11 mouse cellular contexts compared by ENCODE assay signal in the genomic region with DNA sequence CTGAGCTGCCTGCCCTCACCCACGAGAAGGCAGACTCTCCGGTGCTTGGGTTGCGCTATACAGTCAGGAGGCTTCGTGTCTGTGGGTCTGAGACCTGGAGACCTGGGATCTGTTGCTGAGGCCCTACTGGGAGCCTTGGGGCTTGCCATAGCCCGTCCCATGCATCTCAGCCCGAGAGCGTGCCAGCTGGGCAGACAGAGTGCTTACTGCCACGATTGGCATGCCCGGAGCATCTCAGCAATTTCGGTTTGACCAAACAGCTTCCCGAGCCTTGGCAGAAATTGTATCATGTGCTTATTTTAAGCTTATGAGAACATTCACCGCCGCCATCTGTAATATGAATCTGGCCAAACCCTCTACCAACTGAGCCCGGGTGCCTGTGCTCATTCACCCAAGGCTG. TPM values are rescaled to one million over a fixed set of nuclear protein-coding genes. Genes with fewer than 3 reads are reported as not detected.
DNase-seq lines count a peak whose midpoint lies in the region; ATAC-seq lines count a peak whose summit lies in the region.
"Had no signal": no experiment of that assay in that cellular context is flagged by ENCODE, and none has a peak within 500 bp of the region (broad histone marks: within the 10 kb centered on the region; RNA-seq: fewer than 3 reads in every experiment).

No protein-coding gene starts in this region.

- H3K36me3 ChIP-seq in liver, embryonic 13.5 days: no peaks in the 10 kb centered on the region

- 87% methylated on average over 14 of the region's 14 CpGs for WGBS in liver, embryonic 13.5 days (ENCODE audit: insufficient replicate concordance)

- no peaks in the 10 kb centered on the region for H3K27me3 ChIP-seq in liver, embryonic 13.5 days

- DNase-seq in layer of hippocampus, adult 18-20 months (ENCODE audit: low spot score in 2 of 2): peak; percentile 46 to 76
- no peak for DNase-seq in layer of hippocampus, adult 9-10 months (ENCODE audit: low spot score)
- peak; percentile 80 for DNase-seq in cerebellum, adult 11-12 months
- DNase-seq in gastrocnemius, postnatal 25 days: peak; percentile 85
- no peak for DNase-seq in liver, embryonic 13.5 days
- DNase-seq in frontal cortex, postnatal 14 days (ENCODE audit: low spot score in 2 of 2): no peak
- no peak for DNase-seq in urinary bladder, postnatal 4 days (ENCODE audit: low spot score in 2 of 2)
- DNase-seq: lung, postnatal 10 days; thymus, postnatal 25 days had no signal

- H3K9ac ChIP-seq in liver, embryonic 13.5 days: peak overlapping the region; percentile 57

- H3K4me2 ChIP-seq in liver, embryonic 13.5 days: no peak overlapping the region

- H3K4me3 ChIP-seq in liver, embryonic 13.5 days (replicated peaks): no peak overlapping the region

- peak overlapping the region; percentile 92 for H3K27ac ChIP-seq in liver, embryonic 13.5 days

- no peaks in the 10 kb centered on the region for H3K9me3 ChIP-seq in liver, embryonic 13.5 days (replicated peaks)

- ATAC-seq in liver, embryonic 13.5 days (ENCODE audit: low read depth): no peak
- ATAC-seq in activated CD4-positive, CD25-positive, alpha-beta regulatory T cell, adult 4 months: no peak
- ATAC-seq: inflammation-experienced regulatory T-cells, adult 6 months had no signal

- H3K4me1 ChIP-seq in liver, embryonic 13.5 days (replicated peaks): peaks cover 79% of the 10 kb centered on the region

RNA-seq across cellular contexts. Expression of gene Ip6k3, which starts 13.3 kb away (rescaled TPM):
- total RNA-seq in layer of hippocampus, adult 18-20 months (2021): under 1 TPM; 0.46 to 0.64 TPM
- total RNA-seq in gastrocnemius, postnatal 25 days (2021): 10 to 100 TPM; 73.4 to 94.9 TPM
- polyA plus RNA-seq in liver, embryonic 13.5 days (2015; fragmentation: Nextera tagmentation; extraction: Ambion mirVana): 0.06 TPM in 1 of 2 replicates, not detected in the other
- not detected for polyA plus RNA-seq in activated CD4-positive, CD25-positive, alpha-beta regulatory T cell, adult 4 months (2017; shearing (Covaris generic))
- polyA plus RNA-seq: inflammation-experienced regulatory T-cells, adult 6 months had no signal

RNA-seq across cellular contexts. Expression of gene Uqcc2, which starts 20.5 kb away (rescaled TPM):
- total RNA-seq in layer of hippocampus, adult 18-20 months (2021): 100 to 1,000 TPM; 215 to 217 TPM
- 100 to 1,000 TPM; 356 to 366 TPM for total RNA-seq in gastrocnemius, postnatal 25 days (2021)
- polyA plus RNA-seq in liver, embryonic 13.5 days (2015; fragmentation: Nextera tagmentation; extraction: Ambion mirVana): 211 and 216 TPM in 2 replicates
- polyA plus RNA-seq in activated CD4-positive, CD25-positive, alpha-beta regulatory T cell, adult 4 months (2017; shearing (Covaris generic)): 100 to 1,000 TPM; 133 to 145 TPM

RNA-seq across cellular contexts. Expression of gene Lemd2, which starts 50.0 kb away (rescaled TPM):
- total RNA-seq in layer of hippocampus, adult 18-20 months (2021): 10 to 100 TPM; 43.2 to 45.7 TPM
- 10 to 100 TPM; 18.0 to 21.8 TPM for total RNA-seq in gastrocnemius, postnatal 25 days (2021)
- 3.0 and 4.6 TPM in 2 replicates for polyA plus RNA-seq in liver, embryonic 13.5 days (2015; fragmentation: Nextera tagmentation; extraction: Ambion mirVana)
- polyA plus RNA-seq in activated CD4-positive, CD25-positive, alpha-beta regulatory T cell, adult 4 months (2017; shearing (Covaris generic)): 1 to 10 TPM; 5.7 to 9.7 TPM

Comparison
In these comparisons a context has a peak if more than half of its experiments do, and no peak if none do; other contexts are left out.
1. DNase-seq: peak in layer of hippocampus, adult 18-20 months (2 of 2), cerebellum, adult 11-12 months (single experiment) and gastrocnemius, postnatal 25 days (single experiment); none in layer of hippocampus, adult 9-10 months (single experiment), liver, embryonic 13.5 days (single experiment), frontal cortex, postnatal 14 days (0 of 2) and urinary bladder, postnatal 4 days (0 of 2).
2. RNA of gene Ip6k3, which starts 13.3 kb away (total RNA-seq): 73.4 to 94.9 TPM in gastrocnemius, postnatal 25 days; 0.46 to 0.64 TPM in layer of hippocampus, adult 18-20 months; every median in the first group is over 10 times any median in the second.